Mouse (Mus musculus) left cerebral cortex, postnatal 4 days (tissue): Measurements from ENCODE around the gene Cacna1i. TPM values are rescaled to one million over a fixed set of nuclear protein-coding genes. Genes with fewer than 3 reads are reported as not detected.

Source experiments
- DNase-seq: peaks from one replicate; pipeline ENCODE4 v3.0.0-alpha.2; 2022
- intact Hi-C: fragments of 180-260 bp; cut with DNase I; formaldehyde crosslinking; loops from one replicate; pipeline ENCODE4 v1.15.1; 2025
- total RNA-seq, 2 experiments: library from RNA; stranded (reverse); gene quantifications; 2 replicates each; pipeline ENCODE4 v1.2.3; 2021

Gene Cacna1i
- total RNA-seq, 2 experiments from 2014 or later = 43.3 to 44.4 TPM

DNA sequence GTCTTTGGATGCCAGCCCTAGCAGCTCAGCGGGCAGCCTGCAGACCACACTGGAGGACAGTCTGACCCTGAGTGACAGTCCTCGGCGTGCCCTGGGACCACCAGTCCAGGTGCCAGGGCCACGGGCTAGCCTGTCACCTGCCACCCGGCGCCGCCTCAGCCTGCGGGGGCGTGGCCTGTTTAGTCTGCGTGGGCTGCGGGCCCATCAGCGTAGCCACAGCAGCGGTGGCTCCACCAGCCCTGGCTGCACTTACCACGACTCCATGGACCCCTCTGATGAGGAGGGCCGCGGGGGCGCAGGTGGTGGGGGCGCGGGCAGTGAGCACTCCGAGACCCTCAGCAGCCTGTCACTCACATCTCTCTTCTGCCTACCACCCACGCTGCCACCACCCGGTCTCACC is 108.0 kb downstream of the Cacna1i start:
- peak; percentile 39 for DNase-seq
- intact Hi-C loops = no loop called here

DNA sequence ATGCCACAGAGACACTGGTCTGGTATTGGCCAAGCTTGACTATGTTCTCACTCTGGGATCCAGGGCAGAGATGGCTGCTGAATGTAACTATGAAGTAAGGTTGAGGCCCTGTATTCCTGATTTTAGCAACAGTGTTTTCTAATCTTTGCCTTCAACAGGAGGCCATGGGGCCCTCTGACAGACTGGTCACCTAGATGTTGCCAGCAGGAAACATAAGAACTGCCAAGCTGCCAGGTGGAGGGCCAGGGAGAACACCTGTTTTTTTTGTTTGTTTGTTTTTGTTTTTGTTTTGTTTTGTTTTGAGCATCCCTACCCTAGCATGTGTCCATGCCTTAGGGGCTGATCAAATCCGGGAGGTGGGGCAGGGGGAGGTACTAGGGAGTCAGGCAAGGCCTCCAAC is 112.4 kb downstream of the Cacna1i start:
- DNase-seq = no peak
- intact Hi-C loops = no loop called here

DNA sequence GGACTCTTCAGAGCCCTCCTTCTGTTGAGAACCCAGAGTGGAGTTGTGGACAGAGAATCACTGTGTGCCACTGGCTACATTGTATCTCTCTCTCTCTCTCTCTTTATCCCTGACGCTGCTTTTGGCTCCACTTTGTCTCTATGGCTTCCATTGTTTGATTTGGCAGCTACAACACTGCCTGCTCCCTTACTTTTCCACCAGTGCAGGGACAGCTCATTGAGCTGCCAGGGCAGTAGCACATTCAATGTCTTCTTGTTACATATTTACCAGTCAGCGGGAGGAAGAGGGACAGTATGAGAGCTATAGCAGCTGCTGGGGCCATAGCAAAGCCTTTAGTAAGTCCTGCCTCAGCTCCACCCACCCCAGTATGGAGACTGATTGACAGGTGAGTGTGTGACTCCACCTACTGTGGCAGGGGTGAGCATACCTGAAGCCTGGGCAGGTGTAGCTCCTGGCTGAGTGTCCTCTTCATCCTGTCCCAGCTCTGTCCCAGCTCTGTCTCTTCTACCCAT is 114.4 kb downstream of the Cacna1i start:
- intact Hi-C loops = no loop called here
- no peak for DNase-seq

DNA sequence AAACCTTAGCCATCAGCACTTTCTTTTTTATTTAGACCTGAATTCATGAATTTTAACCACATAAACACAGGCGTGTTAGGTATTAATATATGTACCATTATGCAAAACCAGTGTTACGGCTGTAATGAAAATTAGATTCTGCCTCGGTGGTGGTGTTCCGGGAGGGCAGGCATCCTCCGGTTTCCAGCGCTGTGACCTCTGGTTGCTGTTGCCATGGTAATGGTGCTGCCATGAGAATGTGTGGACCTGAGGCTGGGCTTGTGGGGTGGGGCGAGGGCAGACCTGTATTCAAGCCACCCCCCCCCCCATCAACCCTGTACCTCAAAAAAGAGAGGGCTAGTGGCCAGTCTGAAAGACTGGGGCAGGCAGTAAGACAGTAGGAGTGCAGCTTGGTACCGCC is 114.9 kb downstream of the Cacna1i start:
- no peak for DNase-seq
- intact Hi-C loops = no loop called here

DNA sequence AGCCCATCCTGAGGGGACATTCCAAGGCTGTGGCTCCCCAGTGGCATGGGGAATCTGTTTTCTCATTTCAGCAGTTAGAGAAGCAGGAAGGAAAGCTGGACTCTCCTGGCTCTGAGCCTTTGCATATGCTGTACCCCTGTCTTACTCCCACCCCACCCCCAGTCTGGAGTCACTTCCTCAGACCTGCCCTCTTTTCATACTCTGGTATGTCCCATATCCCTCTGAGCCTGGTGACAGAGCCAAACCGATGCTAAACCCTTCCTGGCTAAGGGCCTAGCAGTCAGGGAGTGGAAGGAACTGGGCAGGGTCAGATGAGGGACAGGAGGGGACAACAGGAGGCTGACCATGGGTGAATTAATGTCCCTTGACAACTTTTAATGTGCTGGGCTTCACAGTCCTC is 120.8 kb downstream of the Cacna1i start:
- DNase-seq = peak; percentile 34
- intact Hi-C loops = no loop called here

DNA sequence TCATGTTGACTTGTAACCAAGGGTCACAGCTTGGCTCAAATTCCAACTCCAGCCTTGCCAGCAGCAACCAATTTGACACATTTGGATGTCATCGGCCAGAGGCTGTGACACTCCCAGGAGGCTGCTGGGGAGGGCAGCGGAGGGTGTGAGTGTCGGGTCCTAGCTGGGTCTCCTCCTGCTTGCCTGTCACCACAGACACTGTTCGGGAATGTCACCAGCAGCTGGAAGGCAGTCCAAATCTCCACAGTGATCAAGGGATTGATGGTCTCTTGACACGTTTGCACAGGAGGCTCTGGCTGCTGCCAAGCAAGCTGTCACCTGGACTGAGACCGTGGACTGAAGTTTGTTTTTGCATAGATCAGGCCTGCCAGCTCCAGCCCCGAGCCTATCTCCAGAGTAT is 123.6 kb downstream of the Cacna1i start:
- intact Hi-C loops = no loop called here
- peak; percentile 45 for DNase-seq

DNA sequence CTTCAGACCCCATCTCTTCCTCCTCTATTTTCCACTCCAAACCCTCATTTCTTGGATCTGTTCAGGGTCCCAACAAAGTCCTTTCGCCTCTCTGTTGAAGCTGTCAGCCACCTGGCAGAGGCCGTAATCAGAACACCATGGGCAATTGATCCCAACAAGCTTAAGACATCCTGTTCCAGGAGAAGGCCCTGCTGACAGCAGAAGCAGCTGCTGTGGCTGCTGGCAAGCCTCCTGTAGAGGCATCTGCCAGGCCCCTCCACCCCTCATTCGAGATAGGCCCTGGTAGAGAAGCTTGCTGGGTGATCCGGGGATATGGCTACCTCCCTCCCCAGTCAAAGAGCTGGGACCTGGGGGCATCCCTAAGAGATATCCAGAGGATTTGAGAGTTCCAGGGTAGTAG is 126.0 kb downstream of the Cacna1i start:
- intact Hi-C loops = no loop called here
- DNase-seq = peak; percentile 74

DNA sequence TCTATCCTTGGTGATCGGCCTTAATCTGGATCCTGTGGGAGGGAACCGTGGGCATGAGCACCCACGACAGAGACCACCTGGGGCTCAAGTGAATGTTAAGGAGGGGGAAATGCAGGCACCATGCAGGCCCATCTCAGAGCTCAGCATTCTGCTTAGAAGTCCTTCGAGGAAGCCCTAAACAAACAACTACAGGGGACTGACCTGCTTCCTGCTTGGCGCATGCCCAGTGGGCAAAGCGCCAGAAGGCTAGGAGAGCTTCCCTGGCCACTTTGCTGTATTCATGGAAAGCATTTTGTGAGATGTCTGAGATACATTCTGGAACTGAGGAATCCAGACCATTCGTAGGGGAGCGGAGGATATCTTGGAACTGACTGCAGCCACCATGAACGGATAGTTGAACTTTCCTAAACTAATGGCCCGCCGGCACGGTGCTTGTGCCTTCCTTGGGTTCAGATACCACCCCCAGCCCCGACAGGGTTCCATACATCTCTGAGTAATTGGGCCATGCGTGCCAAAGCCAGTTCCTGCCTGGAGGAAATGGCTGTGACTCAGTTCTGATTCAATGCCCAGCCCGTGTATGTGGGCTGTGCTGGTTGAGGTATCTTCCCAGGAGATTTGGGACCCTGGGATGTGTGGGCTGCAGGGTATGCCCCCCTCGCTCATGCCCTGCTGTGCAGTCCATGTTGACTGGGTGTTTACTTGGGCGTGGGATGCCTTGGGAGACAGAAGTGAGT is 127.1 kb downstream of the Cacna1i start:
- intact Hi-C loops = no loop called here
- DNase-seq = no peak

DNA sequence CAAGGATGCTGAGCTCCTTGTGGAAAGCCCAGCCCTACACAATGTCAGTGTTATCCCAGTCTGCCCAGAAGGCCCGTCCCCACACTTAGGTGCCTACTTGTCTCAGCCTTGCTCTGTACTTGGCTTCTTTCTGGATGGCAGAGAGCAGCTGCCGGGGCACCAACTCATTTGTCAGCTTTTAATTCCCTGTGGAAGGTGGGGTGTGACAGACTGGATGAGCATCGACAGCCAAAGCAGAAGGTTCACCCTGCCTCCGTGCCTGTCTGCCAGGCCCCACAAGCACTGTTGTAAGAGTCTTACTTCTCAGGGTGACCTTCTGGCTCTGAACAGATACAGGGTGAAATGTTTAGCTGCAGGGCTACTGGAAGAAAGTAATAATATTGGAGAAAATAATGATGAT is 128.1 kb downstream of the Cacna1i start:
- intact Hi-C loops = no loop called here
- DNase-seq = peak; percentile 38

DNA sequence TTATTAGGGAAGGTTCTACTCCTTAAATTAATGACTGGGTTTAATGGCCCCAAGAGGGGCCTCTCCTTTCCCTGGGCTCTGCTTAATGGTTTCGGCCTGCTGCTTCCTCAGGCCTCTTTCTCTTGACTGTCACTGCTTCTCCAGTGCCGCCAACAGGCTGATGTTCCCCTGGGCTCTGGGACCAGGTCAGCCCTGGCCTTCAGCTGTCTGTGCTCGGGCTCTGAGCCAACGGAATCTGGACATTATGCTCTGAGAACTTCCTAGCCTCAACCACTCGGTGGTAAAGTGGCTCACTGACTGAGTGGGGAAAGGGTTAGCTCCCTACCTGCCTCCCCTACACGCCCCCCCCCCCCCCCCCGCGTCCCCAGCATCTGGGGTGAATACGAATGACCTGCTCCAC is 130.0 kb downstream of the Cacna1i start:
- DNase-seq = no peak
- intact Hi-C loops = no loop called here

DNA sequence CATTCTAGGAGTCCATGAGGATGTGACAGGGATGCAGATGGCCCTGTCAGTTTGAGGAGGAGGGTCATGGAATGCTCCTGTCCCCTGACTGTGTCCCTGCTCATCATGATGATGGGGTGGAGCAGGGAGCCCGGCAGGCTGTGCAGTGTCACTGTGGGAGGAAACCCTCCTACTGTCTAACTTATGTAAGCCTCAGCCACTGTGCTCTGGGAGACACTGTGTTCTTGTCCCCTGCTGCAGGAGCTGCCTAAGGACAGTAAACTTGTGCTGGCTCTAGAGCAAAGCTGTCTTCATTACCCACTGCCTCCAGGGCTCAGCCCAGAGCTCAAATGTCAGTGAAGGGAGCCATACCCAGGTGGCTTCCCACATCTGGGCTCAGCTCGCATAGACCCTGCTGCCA is 131.1 kb downstream of the Cacna1i start:
- DNase-seq = no peak
- intact Hi-C loops = no loop called here

DNA sequence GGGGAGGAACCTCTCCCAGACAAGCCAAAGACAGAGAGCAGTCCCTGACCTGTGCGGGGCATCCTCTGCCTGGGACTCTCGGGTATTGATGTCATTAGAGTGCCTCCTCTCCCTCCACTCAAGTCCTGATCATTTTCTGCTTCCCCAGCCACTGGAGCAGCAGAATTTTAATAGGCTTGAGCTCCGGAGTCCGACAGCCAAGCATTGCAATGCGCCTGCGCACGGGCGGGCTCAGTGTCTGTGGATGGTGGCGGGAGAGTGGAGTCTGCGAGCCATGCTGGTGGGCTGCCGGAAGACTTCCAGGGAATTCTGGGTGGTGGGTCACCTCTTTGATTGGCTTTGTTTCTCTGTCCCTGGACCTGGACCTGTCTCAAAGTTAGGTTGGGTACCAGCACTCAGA is 143.3 kb downstream of the Cacna1i start:
- intact Hi-C loops = no loop called here
- DNase-seq = no peak

DNA sequence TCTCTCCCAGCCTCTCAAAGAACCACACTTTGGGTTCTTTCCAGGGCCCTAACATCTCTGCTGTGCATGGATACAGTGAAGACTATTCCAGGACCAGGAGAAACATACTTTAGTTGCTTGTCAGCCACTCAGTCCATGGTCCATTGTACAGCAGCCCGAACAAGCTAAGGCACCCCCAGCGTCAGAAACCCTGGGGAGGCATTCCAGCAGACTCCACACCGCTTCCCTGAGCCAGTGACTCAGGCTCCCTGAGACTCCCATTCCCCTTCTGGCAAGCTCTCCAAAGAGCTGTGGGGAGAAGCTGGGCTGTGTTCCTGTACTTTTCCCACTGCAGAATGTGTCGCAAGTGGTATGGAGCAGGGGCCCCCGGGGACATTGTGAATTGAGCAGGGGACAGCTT is 149.9 kb downstream of the Cacna1i start:
- intact Hi-C loops = no loop called here
- no peak for DNase-seq

DNA sequence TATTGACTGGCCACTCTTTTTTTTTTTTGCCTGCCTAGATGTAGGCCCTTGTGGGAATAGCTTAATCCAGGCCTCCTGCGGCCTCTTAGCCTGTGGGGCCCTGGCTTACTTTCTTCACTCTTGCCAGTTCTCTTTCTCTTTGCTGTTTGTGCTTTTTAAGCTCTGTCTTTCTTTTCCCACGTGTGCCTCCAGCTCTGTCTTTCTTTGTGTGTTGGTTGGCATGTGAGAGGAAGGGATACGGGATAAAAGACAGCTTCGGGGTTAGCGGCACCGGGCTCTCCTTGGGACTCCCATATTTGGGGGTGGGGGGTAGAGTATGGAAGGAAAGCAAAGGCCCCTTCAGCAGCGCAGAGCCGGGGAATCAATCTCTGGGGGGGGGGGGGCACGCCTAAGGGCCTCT is 151.0 kb downstream of the Cacna1i start:
- intact Hi-C loops = no loop called here
- no peak for DNase-seq

DNA sequence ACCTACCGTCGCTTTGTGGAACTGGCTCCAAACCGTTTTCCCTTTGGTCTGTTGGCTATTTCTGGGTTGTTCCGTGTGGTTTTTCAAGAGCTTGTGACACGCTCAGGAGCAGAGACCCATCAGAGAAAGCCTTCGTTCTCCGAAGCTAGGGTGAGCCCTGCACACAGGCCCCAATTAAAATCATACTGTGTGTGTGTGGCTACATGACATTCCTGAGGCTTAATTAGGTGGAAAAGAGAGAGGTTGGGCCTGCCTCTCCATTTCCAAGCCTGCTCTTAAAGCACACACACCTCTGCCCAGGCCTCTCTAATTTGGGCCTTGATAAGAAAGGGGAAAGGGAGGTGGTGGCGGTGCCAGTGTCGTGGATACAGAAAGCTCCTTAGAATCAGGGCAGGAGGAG is 151.4 kb downstream of the Cacna1i start:
- intact Hi-C loops = no loop called here
- DNase-seq = no peak

DNA sequence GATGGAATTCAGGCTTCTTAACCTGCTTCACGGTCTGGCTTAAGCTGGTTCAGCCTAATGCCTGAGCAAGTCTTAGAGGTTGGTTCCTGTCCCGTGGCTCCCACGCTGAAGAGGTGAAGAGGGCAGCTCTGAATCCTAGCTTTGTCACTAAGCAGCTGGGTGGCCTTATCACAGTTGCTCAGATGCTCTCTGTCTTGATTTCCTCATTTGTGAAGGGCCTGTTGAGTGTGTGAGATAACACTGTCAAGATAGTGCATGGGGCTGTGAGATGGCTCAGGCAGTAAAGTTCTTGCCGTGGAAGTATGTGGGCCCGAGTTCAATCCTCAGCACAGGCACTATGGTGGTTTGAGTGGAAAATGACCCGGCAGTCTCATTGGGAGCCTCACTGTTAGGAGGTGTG is 153.2 kb downstream of the Cacna1i start:
- DNase-seq = no peak
- intact Hi-C loops = no loop called here

DNA sequence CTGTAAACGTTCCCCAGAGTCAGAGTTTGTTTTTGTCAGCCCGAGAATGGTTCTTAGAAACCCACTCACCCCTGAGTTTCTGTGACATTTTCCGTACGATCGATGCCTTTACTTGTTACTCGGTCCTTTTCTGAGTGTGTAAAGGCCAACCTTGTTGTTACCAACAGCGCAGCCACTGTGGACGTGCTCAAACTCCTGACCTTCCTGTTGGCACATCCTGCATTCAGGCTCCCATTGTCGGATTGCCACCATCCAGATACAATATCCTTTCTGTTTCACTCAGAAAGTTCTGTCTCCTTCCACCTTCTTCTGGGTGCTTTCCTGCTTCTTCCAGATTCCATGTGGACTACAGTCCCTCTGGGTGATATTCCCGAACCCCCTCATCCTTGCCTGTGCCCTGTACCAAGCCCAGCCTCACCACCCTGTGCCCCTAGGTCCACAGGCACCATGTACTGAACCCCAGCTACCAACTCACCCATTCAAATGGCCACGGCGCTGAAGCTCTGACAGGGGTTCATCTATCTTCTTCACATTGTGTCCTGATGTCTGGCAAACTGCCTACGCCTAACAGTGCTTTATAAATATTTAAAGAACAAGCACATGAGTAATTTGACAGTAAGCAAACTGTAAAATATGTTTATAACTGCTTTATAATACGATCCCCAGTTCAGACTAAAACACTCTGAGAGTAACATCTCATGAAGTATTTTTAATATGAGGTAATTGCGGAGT is 159.1 kb downstream of the Cacna1i start:
- intact Hi-C loops = no loop called here
- DNase-seq = no peak

Other genes starting within 250 kb of the Cacna1i start
- 100 to 1,000 TPM; 175 to 191 TPM for gene Syngr1, start 195.9 kb upstream of the Cacna1i start, total RNA-seq
- 100 to 1,000 TPM; 535 to 552 TPM for gene Rpl3, start 195.4 kb upstream of the Cacna1i start, total RNA-seq
- gene Tab1, start 154.1 kb upstream of the Cacna1i start, total RNA-seq = 10 to 100 TPM; 27.7 to 36.2 TPM
- 10 to 100 TPM; 80.4 to 83.1 TPM for gene Mgat3, start 113.5 kb upstream of the Cacna1i start, total RNA-seq
- 10 to 100 TPM; 29.3 to 30.6 TPM for gene Mief1, start 53.2 kb upstream of the Cacna1i start, total RNA-seq
- gene AC140267.1, start 51.4 kb upstream of the Cacna1i start, total RNA-seq = 10 to 100 TPM; 21.1 to 22.2 TPM
- 100 to 1,000 TPM; 116 to 119 TPM for gene Atf4, start 32.1 kb upstream of the Cacna1i start, total RNA-seq
- 10 to 100 TPM; 45.1 to 50.3 TPM for gene Rps19bp1, start 22.9 kb upstream of the Cacna1i start, total RNA-seq